Mouse (Mus musculus) C2C12 (cell line): Measurements from ENCODE around the gene Palld. TPM values are rescaled to one million over a fixed set of nuclear protein-coding genes. Genes with fewer than 3 reads are reported as not detected.

Source experiments
- H3K27me3 ChIP-seq: one replicate; pipeline ENCODE4 v1.6.1; 2011; ENCODE audit not compliant: control insufficient read depth, insufficient read depth, insufficient read length
- H3K36me3 ChIP-seq: one replicate; pipeline ENCODE4 v1.6.1; 2011; ENCODE audit not compliant: control insufficient read depth, insufficient read depth
- H3K4me3 ChIP-seq: one replicate; pipeline ENCODE4 v1.5.1; 2011; ENCODE audit warnings: mild to moderate bottlenecking, control low read depth; ENCODE audit not compliant: poor library complexity, insufficient read depth, severe bottlenecking
- H3K79me2 ChIP-seq: one replicate; pipeline ENCODE4 v1.6.1; 2011; ENCODE audit not compliant: control insufficient read depth, insufficient read depth
- H3K79me3 ChIP-seq: one replicate; pipeline ENCODE4 v1.6.1; 2011; ENCODE audit warnings: low read depth, control low read depth
- H3ac ChIP-seq: one replicate; pipeline ENCODE3; 2011; ENCODE audit warnings: low read depth; ENCODE audit not compliant: control insufficient read depth, insufficient read length
- CEBPB ChIP-seq: IDR thresholded peaks from one replicate; pipeline ENCODE4 v1.6.1; 2011; ENCODE audit warnings: low read depth, mild to moderate bottlenecking, control low read depth, moderate library complexity
- CTCF ChIP-seq: IDR thresholded peaks from one replicate; pipeline ENCODE4 v1.5.1; 2011; ENCODE audit not compliant: control insufficient read depth, insufficient read depth, insufficient read length
- FOSL1 ChIP-seq: IDR thresholded peaks from one replicate; pipeline ENCODE4 v1.8.0; 2011; ENCODE audit warnings: mild to moderate bottlenecking, low read length; ENCODE audit not compliant: poor library complexity, insufficient read depth, severe bottlenecking
- MAX ChIP-seq: IDR thresholded peaks from one replicate; pipeline ENCODE4 v1.6.1; 2011; ENCODE audit warnings: mild to moderate bottlenecking, control low read depth
- MYOD1 ChIP-seq: IDR thresholded peaks from one replicate; pipeline ENCODE4 v1.6.1; 2011; ENCODE audit warnings: low read depth; ENCODE audit not compliant: control insufficient read depth, insufficient read length
- MYOG ChIP-seq: IDR thresholded peaks from one replicate; pipeline ENCODE4 v1.6.1; 2011; ENCODE audit not compliant: control insufficient read depth, insufficient read length; ENCODE audit errors: extremely low read depth
- USF1 ChIP-seq: IDR thresholded peaks from one replicate; pipeline ENCODE4 v1.6.1; 2011; ENCODE audit warnings: low read depth, mild to moderate bottlenecking, control low read depth, moderate library complexity
- polyA plus RNA-seq: library from polyadenylated mRNA; unstranded; fragments of >200 nt; fragmentation: generic; extraction: Trizol; gene quantifications from one replicate; pipeline ENCODE4 v1.2.1, GENCODE M21; 2012; ENCODE audit warnings: missing spikeins

Gene Palld
- polyA plus RNA-seq, 1 experiment: 79.5 TPM

DNA sequence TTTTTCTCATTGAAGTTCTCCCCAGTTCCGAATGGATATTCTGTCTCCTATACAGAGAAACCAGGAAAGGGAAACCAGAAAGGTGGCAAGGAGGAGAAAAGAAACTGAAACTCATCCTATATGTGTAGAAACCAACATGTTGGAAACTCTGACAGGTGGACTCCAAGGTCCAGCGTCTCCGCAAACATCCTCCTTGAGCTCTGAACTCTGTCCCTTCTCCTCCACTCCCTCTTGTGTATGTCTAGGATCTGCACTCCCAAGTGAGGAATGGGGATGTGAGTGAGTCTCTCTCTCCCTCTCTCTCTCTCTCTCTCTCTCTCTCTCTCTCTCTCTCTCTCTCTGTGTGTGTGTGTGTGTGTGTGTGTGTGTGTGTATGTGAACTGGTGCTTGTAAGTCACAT, 6.8 kb upstream of the Palld start:
- no peaks in the 10 kb centered on the region for H3K79me3 ChIP-seq
- H3K4me3 ChIP-seq: no peak overlapping the region
- H3K36me3 ChIP-seq: no peaks in the 10 kb centered on the region
- TF ChIP-seq MAX: no peak
- H3K79me2 ChIP-seq: no peaks in the 10 kb centered on the region
- no peak overlapping the region for H3ac ChIP-seq
- peaks cover 4% of the 10 kb centered on the region for H3K27me3 ChIP-seq

DNA sequence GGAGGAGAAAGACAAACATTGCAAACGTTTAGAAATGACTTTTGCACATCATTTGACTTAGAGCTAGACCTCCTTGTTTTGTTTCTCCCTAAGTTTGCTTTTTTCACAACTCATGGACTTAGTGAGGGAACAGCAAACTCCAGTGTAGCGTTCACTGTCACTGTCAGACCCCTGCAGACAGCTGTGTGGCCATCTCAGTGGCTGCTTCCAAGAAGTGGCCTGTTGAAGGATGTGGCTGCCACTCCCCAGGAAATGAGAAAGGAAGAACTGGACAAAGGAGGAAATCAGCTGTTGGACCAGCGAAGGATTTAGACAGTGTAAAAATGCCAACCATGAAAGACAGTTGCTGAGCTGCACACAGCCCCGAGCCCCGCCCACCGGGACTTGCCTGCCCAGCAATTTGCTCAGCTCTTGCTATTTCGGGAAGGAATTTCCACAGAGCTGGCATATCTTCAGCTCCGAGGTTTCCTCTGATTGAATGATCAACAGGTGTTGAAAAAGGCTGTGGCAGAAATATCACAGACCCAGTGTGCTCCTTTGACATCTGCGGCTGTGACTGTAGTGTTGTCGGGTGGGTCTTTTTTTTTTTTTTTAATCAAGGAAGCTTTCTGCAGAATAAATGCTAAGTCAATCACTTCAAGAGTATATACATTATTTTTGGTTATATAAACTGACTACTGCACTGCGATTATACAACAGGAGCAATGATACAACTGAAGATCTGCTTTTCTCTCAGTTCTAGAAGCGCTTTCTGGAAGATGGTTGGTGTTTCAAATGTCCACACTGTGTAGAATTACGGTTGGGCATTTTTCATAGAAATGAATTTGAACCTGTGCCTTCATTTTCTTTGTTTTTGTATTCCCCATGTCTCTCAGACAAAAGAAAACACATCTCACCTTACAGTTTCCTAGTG, 6.1 kb upstream of the Palld start:
- TF ChIP-seq USF1 (no peak), MYOD1 (no peak), MAX (no peak), MYOG (no peak), FOSL1 (no peak), CEBPB (no peak), CTCF (no peak)
- Histone ChIP-seq H3K79me2 (no peaks in the 10 kb centered on the region), H3K27me3 (peaks cover 4% of the 10 kb centered on the region), H3K36me3 (no peaks in the 10 kb centered on the region), H3ac (no peak overlapping the region), H3K4me3 (no peak overlapping the region), H3K79me3 (no peaks in the 10 kb centered on the region)

DNA sequence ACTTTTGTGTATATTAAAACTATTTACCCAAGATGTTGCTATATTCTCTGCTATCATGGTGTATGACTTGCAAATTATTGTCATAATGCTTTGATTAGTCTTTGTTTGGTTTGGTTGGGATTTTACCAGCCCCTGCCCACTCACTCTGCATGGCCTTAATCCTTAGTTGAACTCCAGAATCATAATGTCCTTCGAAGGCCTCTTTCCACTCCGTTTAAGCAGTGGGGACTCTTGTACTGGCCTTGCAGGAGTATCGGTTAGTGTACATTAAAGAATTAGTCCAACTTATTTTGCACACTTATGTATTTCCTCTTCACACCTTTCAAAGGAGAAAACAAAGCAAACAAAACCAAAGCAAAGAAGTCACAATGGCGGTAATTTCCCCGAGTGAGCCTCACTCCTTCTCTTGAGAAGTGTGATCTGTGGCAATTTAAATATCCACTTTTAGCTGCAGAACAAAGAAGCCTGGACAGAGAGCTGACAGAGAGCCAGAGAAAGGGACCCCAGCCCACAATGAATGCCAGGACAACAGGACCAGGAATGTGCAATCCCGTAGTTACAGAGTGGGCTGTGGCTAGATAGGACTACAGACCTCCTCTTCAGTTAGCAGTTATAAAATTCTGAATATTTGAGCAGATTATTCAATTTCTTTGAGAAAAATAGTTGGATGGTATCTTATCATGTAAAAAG, 1.3 kb downstream of the Palld start:
- Histone ChIP-seq H3K79me3 (no peaks in the 10 kb centered on the region), H3K4me3 (no peak overlapping the region), H3ac (no peak overlapping the region), H3K79me2 (no peaks in the 10 kb centered on the region), H3K27me3 (peaks cover 3% of the 10 kb centered on the region), H3K36me3 (no peaks in the 10 kb centered on the region)
- TF ChIP-seq MAX (no peak), FOSL1 (no peak), USF1 (no peak), CTCF (no peak), MYOG (no peak), CEBPB (no peak), MYOD1 (no peak)

DNA sequence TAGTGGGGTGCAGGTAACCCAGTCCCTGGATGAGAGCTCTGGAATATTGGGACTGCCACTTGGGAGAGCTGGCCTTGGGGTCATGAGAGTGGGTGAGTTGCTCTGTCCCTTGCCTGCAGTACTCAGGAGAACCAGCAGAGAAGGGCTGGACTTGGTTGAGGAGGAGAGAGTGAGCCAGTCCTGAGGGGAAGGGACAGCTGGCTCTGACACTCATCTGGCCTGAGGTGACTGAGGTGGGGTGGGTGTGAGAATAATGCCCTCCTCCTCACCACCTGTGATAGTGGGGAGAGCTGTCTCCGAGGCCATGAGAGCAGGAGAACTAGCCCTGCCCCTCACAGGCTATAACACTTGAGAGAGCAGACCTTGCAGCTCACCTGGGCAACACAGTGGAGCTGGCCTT, 5.1 kb downstream of the Palld start:
- TF ChIP-seq FOSL1: no peak
- TF ChIP-seq CEBPB: no peak
- TF ChIP-seq MYOD1: no peak
- no peak for TF ChIP-seq CTCF
- TF ChIP-seq USF1: no peak
- TF ChIP-seq MYOG: no peak
- TF ChIP-seq MAX: no peak
- no peak overlapping the region for H3K4me3 ChIP-seq
- no peaks in the 10 kb centered on the region for H3K36me3 ChIP-seq
- H3K79me2 ChIP-seq: no peaks in the 10 kb centered on the region
- H3ac ChIP-seq: no peak overlapping the region
- peaks cover 7% of the 10 kb centered on the region for H3K27me3 ChIP-seq
- H3K79me3 ChIP-seq: no peaks in the 10 kb centered on the region

DNA sequence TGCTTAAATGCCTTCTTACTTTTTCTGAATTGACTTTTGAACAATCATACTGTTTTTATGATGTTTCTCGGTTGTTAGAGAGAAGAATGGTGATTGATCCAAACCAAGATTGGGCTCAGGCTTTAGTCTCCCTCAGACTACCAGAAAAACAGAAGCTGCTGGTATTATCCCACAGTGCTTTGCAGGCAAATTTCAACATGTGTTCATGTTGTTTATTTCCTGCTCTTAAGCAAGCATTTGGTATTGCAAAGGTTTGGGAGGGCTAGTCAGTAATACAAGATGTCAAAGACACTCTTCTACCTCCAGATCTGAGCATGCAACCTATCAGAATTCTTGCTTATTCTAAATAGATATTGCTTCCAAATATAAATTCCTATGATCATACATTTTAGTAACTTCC, 5.7 kb downstream of the Palld start:
- Histone ChIP-seq H3K27me3 (peaks cover 7% of the 10 kb centered on the region), H3K4me3 (no peak overlapping the region), H3K36me3 (no peaks in the 10 kb centered on the region), H3ac (no peak overlapping the region), H3K79me3 (no peaks in the 10 kb centered on the region), H3K79me2 (no peaks in the 10 kb centered on the region)
- TF ChIP-seq MYOG: no peak
- no peak for TF ChIP-seq CEBPB
- TF ChIP-seq USF1: no peak
- TF ChIP-seq FOSL1: no peak
- TF ChIP-seq MAX: no peak
- TF ChIP-seq MYOD1: no peak
- no peak for TF ChIP-seq CTCF

DNA sequence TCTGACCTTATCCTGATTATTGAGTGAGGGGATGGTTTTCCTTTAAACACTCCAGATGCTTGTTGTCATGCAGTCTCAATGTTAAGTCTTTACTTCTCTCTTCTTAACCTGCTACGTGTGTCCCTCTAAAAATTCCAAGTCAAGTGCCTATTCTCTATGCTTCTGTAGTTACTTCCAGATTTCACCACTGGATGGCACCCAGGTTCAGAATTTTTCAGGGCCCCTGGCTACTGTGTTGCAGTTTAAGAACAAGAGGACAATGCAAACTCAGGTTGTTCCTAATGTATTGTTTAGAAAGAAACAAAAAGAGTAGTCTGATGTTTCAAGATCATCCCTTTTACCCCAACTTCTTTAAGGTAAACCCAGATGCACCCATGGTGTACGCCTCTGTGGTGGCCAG, 8.4 kb downstream of the Palld start:
- Histone ChIP-seq H3ac (no peak overlapping the region), H3K79me2 (no peaks in the 10 kb centered on the region), H3K79me3 (no peaks in the 10 kb centered on the region), H3K4me3 (no peak overlapping the region), H3K36me3 (no peaks in the 10 kb centered on the region), H3K27me3 (peaks cover 7% of the 10 kb centered on the region)
- TF ChIP-seq CEBPB (no peak), MYOG (no peak), MAX (no peak), USF1 (no peak), MYOD1 (no peak), CTCF (no peak), FOSL1 (no peak)
